Mouse (Mus musculus) MEL (cell line): ENCODE measurements at regions not wholly inside any gene's neighbourhood (a gene's known extent, or its start where the extent isn't known, plus 50 kb on each side); places are given as distances from the start of the nearest gene placed in this dataset.
A peak's percentile ranks its signal among the peaks of the same experiment; 100 is the strongest.

Experiments used
- DNase-seq: peaks from one replicate; pipeline ENCODE4 v3.0.0; 2011; ENCODE audit warnings: low read depth, low spot score
- H3K27ac ChIP-seq: 2 replicates; pipeline ENCODE4 v1.5.1; 2012; ENCODE audit warnings: low read depth, mild to moderate bottlenecking, control low read depth, low read length, moderate library complexity; ENCODE audit not compliant: control insufficient read depth
- H3K27me3 ChIP-seq, 2 experiments: fragments of 150-350 bp in 1 of 2; sonication (generic) in 1 of 2; 2 replicates each; pipeline ENCODE4 v1.6.1; 2012; ENCODE audit warnings: low read length in 2 of 2, mild to moderate bottlenecking in 2 of 2, improper control_type of control experiment in 1 of 2, moderate library complexity in 1 of 2; ENCODE audit not compliant: insufficient read depth in 2 of 2, control insufficient read depth in 1 of 2
- H3K36me3 ChIP-seq, 2 experiments: 2 replicates each; pipeline ENCODE4 v1.6.1; 2012 to 2014; ENCODE audit warnings: low read length in 2 of 2, improper control_type of control experiment in 1 of 2, inconsistent platforms in 1 of 2, mild to moderate bottlenecking in 1 of 2; ENCODE audit not compliant: insufficient read depth in 2 of 2, control insufficient read depth in 1 of 2
- H3K4me1 ChIP-seq, 2 experiments: fragments of 150-350 bp in 1 of 2; sonication (generic) in 1 of 2; 2 replicates each; pipeline ENCODE4 v1.6.1; 2012; ENCODE audit warnings: low read length in 2 of 2, improper control_type of control experiment in 1 of 2, mild to moderate bottlenecking in 1 of 2; ENCODE audit not compliant: insufficient read depth in 2 of 2, control insufficient read depth in 1 of 2
- H3K4me3 ChIP-seq, 2 experiments: fragments of 150-350 bp in 1 of 2; sonication (generic) in 1 of 2; 2 replicates each; pipeline ENCODE4 v1.5.1; 2012; ENCODE audit warnings: low read depth in 2 of 2, low read length in 2 of 2, mild to moderate bottlenecking in 2 of 2, moderate library complexity in 2 of 2, control low read depth in 1 of 2, improper control_type of control experiment in 1 of 2; ENCODE audit not compliant: control insufficient read depth in 1 of 2, insufficient read depth in 1 of 2
- H3K79me2 ChIP-seq: 2 replicates; pipeline ENCODE4 v1.6.1; 2012; ENCODE audit warnings: mild to moderate bottlenecking, low read length, moderate library complexity; ENCODE audit not compliant: control insufficient read depth, poor library complexity, insufficient read depth
- H3K9ac ChIP-seq: 2 replicates; pipeline ENCODE4 v1.6.1; 2012; ENCODE audit warnings: low read depth, mild to moderate bottlenecking, control low read depth, low read length, moderate library complexity; ENCODE audit not compliant: control insufficient read depth, poor library complexity, severe bottlenecking
- H3K9me3 ChIP-seq: fragments of 150-350 bp; sonication (generic); replicated peaks from 2 replicates; pipeline ENCODE4 v1.6.1; 2012; ENCODE audit warnings: mild to moderate bottlenecking, low read length, improper control_type of control experiment, moderate library complexity; ENCODE audit not compliant: insufficient read depth
- BHLHE40 ChIP-seq: IDR thresholded peaks from 2 replicates; pipeline ENCODE4 v1.6.1; 2012; ENCODE audit warnings: low read depth, mild to moderate bottlenecking, inconsistent platforms, low read length, improper control_type of control experiment, borderline replicate concordance
- CTCF ChIP-seq, 3 experiments: IDR thresholded peaks in 2 of 3; conservative IDR thresholded peaks in 1 of 3; 2 replicates each; pipeline ENCODE4 v1.5.1; 2011 to 2012; ENCODE audit warnings: low read length in 3 of 3, low read depth in 2 of 3, mild to moderate bottlenecking in 2 of 3, improper control_type of control experiment in 1 of 3, inconsistent platforms in 1 of 3, mixed read lengths in 1 of 3, moderate library complexity in 1 of 3; ENCODE audit not compliant: control insufficient read depth in 1 of 3, insufficient read depth in 1 of 3, poor library complexity in 1 of 3, severe bottlenecking in 1 of 3
- E2F4 ChIP-seq: IDR thresholded peaks from 2 replicates; pipeline ENCODE4 v1.6.1; 2011; ENCODE audit warnings: low read depth, low read length, improper control_type of control experiment, borderline replicate concordance
- ETS1 ChIP-seq: IDR thresholded peaks from 2 replicates; pipeline ENCODE4 v1.6.1; 2012; ENCODE audit warnings: low read depth, mild to moderate bottlenecking, inconsistent platforms, low read length, improper control_type of control experiment, moderate library complexity
- GABPA ChIP-seq: IDR thresholded peaks from 2 replicates; pipeline ENCODE4 v1.6.1; 2012; ENCODE audit warnings: low read depth, mild to moderate bottlenecking, inconsistent platforms, low read length, improper control_type of control experiment, moderate library complexity
- GATA1 ChIP-seq: IDR thresholded peaks from 2 replicates; pipeline ENCODE4 v1.6.1; 2011; ENCODE audit warnings: low read depth, low read length, improper control_type of control experiment
- HCFC1 ChIP-seq: IDR thresholded peaks from 2 replicates; pipeline ENCODE4 v1.6.1; 2012; ENCODE audit warnings: low read depth, mild to moderate bottlenecking, inconsistent platforms, low read length, improper control_type of control experiment, moderate library complexity
- JUND ChIP-seq: IDR thresholded peaks from 2 replicates; pipeline ENCODE4 v1.6.1; 2011; ENCODE audit warnings: low read depth, mild to moderate bottlenecking, improper control_type of control experiment, low read length
- MAFK ChIP-seq: IDR thresholded peaks from 2 replicates; pipeline ENCODE4 v1.6.1; 2011; ENCODE audit warnings: low read depth, mild to moderate bottlenecking, low read length, improper control_type of control experiment, borderline replicate concordance
- MAZ ChIP-seq: IDR thresholded peaks from 2 replicates; pipeline ENCODE4 v1.6.1; 2012; ENCODE audit warnings: low read depth, mild to moderate bottlenecking, inconsistent platforms, low read length, improper control_type of control experiment
- MXI1 ChIP-seq: IDR thresholded peaks from 2 replicates; pipeline ENCODE4 v1.6.1; 2011; ENCODE audit warnings: mild to moderate bottlenecking, low read depth, low read length, improper control_type of control experiment
- MYB ChIP-seq: IDR thresholded peaks from 2 replicates; pipeline ENCODE4 v1.6.1; 2011; ENCODE audit warnings: mild to moderate bottlenecking, low read depth, low read length, improper control_type of control experiment
- NELFE ChIP-seq: IDR thresholded peaks from 2 replicates; pipeline ENCODE4 v1.6.1; 2011; ENCODE audit warnings: low read depth, low read length, improper control_type of control experiment
- NRF1 ChIP-seq: IDR thresholded peaks from 2 replicates; pipeline ENCODE4 v1.6.1; 2014; ENCODE audit warnings: low read depth, mild to moderate bottlenecking, inconsistent platforms, low read length, improper control_type of control experiment, moderate library complexity; ENCODE audit not compliant: poor library complexity, insufficient read depth, severe bottlenecking
- POLR2A ChIP-seq, 2 experiments: IDR thresholded peaks; 2 replicates each; pipeline ENCODE4 v1.6.1; 2011 to 2012; ENCODE audit warnings: low read length in 2 of 2, mild to moderate bottlenecking in 2 of 2, control low read depth in 1 of 2, improper control_type of control experiment in 1 of 2, low read depth in 1 of 2, moderate library complexity in 1 of 2; ENCODE audit not compliant: control insufficient read depth in 1 of 2, insufficient read depth in 1 of 2, poor library complexity in 1 of 2
- RAD21 ChIP-seq: IDR thresholded peaks from 2 replicates; pipeline ENCODE4 v1.6.1; 2011; ENCODE audit warnings: mild to moderate bottlenecking, low read depth, low read length, improper control_type of control experiment
- RCOR1 ChIP-seq: IDR thresholded peaks from 2 replicates; pipeline ENCODE4 v1.6.1; 2012; ENCODE audit warnings: low read depth, mild to moderate bottlenecking, inconsistent platforms, low read length, improper control_type of control experiment
- SIN3A ChIP-seq: IDR thresholded peaks from 2 replicates; pipeline ENCODE4 v1.6.1; 2012; ENCODE audit warnings: low read length, improper control_type of control experiment, inconsistent platforms
- SMC3 ChIP-seq: IDR thresholded peaks from 2 replicates; pipeline ENCODE4 v1.6.1; 2011; ENCODE audit warnings: low read depth, low read length, improper control_type of control experiment
- TAL1 ChIP-seq: IDR thresholded peaks from 2 replicates; pipeline ENCODE4 v1.6.1; 2012; ENCODE audit warnings: mild to moderate bottlenecking, inconsistent platforms, low read length, moderate library complexity, mixed read lengths
- TBP ChIP-seq: IDR thresholded peaks from 2 replicates; pipeline ENCODE4 v1.8.0; 2011; ENCODE audit warnings: low read depth, low read length, improper control_type of control experiment
- USF1 ChIP-seq: IDR thresholded peaks from 2 replicates; pipeline ENCODE4 v1.6.1; 2014; ENCODE audit warnings: low read depth, mild to moderate bottlenecking, inconsistent platforms, low read length, improper control_type of control experiment, moderate library complexity
- USF2 ChIP-seq, 2 experiments: IDR thresholded peaks; 2 replicates each; pipeline ENCODE4 v1.6.1; 2011 to 2012; ENCODE audit warnings: improper control_type of control experiment in 2 of 2, low read length in 2 of 2, borderline replicate concordance in 1 of 2, inconsistent platforms in 1 of 2, low read depth in 1 of 2, mild to moderate bottlenecking in 1 of 2; ENCODE audit not compliant: insufficient read depth in 1 of 2
- ZC3H11A ChIP-seq: IDR thresholded peaks from 2 replicates; pipeline ENCODE4 v1.6.1; 2012; ENCODE audit warnings: low read depth, mild to moderate bottlenecking, inconsistent platforms, low read length, improper control_type of control experiment
- ZNF384 ChIP-seq: IDR thresholded peaks from 2 replicates; pipeline ENCODE4 v1.6.1; 2012; ENCODE audit warnings: low read depth, mild to moderate bottlenecking, inconsistent platforms, low read length, improper control_type of control experiment

GRCm38 (mm10) chr16:65629186-65629585, 66.7 kb upstream of the Chmp2b start:
- TF ChIP-seq TBP = no peak
- no peak for TF ChIP-seq POLR2A (IDR thresholded peaks at IDR 0.05; ENCODE audit: control insufficient read depth in 1 of 2, insufficient read depth in 1 of 2, low read depth in 1 of 2, low read length in 2 of 2, poor library complexity in 1 of 2)
- TF ChIP-seq TAL1 = no peak
- TF ChIP-seq E2F4 = no peak
- TF ChIP-seq BHLHE40 = no peak
- no peak for TF ChIP-seq HCFC1
- TF ChIP-seq RCOR1 = no peak
- TF ChIP-seq MYB = no peak
- peak; percentile 15; the same call in 1 of the 2 replicates for TF ChIP-seq ZNF384
- TF ChIP-seq MXI1 = no peak
- no peak for TF ChIP-seq JUND
- TF ChIP-seq USF1 = no peak
- TF ChIP-seq ETS1 = no peak
- no peak for TF ChIP-seq NELFE
- peak; percentile 44 to 74 (median 55); a peak in 5 of 6 replicates for TF ChIP-seq CTCF (IDR thresholded peaks at IDR 0.05 in 2 of 3, conservative IDR thresholded peaks at IDR 0.05 in 1 of 3; ENCODE audit: control insufficient read depth in 1 of 3, insufficient read depth in 1 of 3, low read depth in 2 of 3, low read length in 3 of 3, poor library complexity in 1 of 3, severe bottlenecking in 1 of 3)
- no peak for TF ChIP-seq MAFK
- peak; percentile 71 for TF ChIP-seq RAD21
- TF ChIP-seq GABPA = no peak
- no peak for TF ChIP-seq SIN3A
- TF ChIP-seq MAZ = no peak
- no peak for TF ChIP-seq USF2 (IDR thresholded peaks at IDR 0.05; ENCODE audit: borderline replicate concordance in 1 of 2, insufficient read depth in 1 of 2, low read depth in 1 of 2, low read length in 2 of 2)
- peak; percentile 52 for TF ChIP-seq ZC3H11A
- no peak for TF ChIP-seq GATA1
- peak; percentile 63 for TF ChIP-seq SMC3
- no peak for TF ChIP-seq NRF1
- TF ChIP-seq, all 39 proteins: peak for 5
- peak; percentile 84 for DNase-seq
- H3K27ac ChIP-seq = no peak overlapping the region
- no peaks in the 10 kb centered on the region for H3K9me3 ChIP-seq
- no peaks in the 10 kb centered on the region; a peak in 1 of 4 replicates for H3K27me3 ChIP-seq
- no peaks in the 10 kb centered on the region for H3K36me3 ChIP-seq
- H3K79me2 ChIP-seq = no peaks in the 10 kb centered on the region
- H3K4me3 ChIP-seq = peak overlapping the region; percentile 49 to 56
- H3K4me1 ChIP-seq = no peaks in the 10 kb centered on the region
- no peak overlapping the region for H3K9ac ChIP-seq
